8 mouse cellular contexts compared by ENCODE assay signal in genomic region chr2:153047828-153048465, GRCm38 (mm10). TPM values are rescaled to one million over a fixed set of nuclear protein-coding genes. Genes with fewer than 3 reads are reported as not detected.
DNase-seq lines count a peak whose midpoint lies in the region; ATAC-seq and TF ChIP-seq lines count a peak whose summit lies in the region.
"Had no signal": no experiment of that assay in that cellular context is flagged by ENCODE, and none has a peak within 500 bp of the region (broad histone marks: within the 10 kb centered on the region; RNA-seq: fewer than 3 reads in every experiment).

No protein-coding gene starts in this region.

- no peak overlapping the region for H3K4me2 ChIP-seq in midbrain, embryonic 16.5 days (ENCODE audit: low read length)
- no peak overlapping the region for H3K4me2 ChIP-seq in hindbrain, embryonic 11.5 days (replicated peaks; ENCODE audit: low read depth, low read length)
- no peak overlapping the region for H3K4me2 ChIP-seq in limb, embryonic 11.5 days (ENCODE audit: low read depth, severe bottlenecking)
- H3K4me2 ChIP-seq: neural tube, embryonic 13.5 days had no signal

- peak; percentile 75 for TF ChIP-seq CTCF in cortical plate, adult 2 months (IDR thresholded peaks at IDR 0.05; ENCODE audit: extremely low read depth, insufficient read depth, low read length)

- peaks cover 32% of the 10 kb centered on the region for H3K27me3 ChIP-seq in midbrain, embryonic 10.5 days (ENCODE audit: low read depth, poor library complexity, severe bottlenecking)
- H3K27me3 ChIP-seq in midbrain, embryonic 16.5 days (ENCODE audit: control insufficient read depth, insufficient read depth, low read depth, low read length) = 0 out of 2 replicates have a peak, but pooled peaks cover 3% of the 10 kb centered on the region
- H3K27me3 ChIP-seq in hindbrain, embryonic 11.5 days (ENCODE audit: control insufficient read depth, insufficient read depth, low read length) = peaks cover 8% of the 10 kb centered on the region
- H3K27me3 ChIP-seq in limb, embryonic 11.5 days (ENCODE audit: control insufficient read depth, insufficient read depth, low read length) = peaks cover 16% of the 10 kb centered on the region

- no peak overlapping the region for H3K9ac ChIP-seq in midbrain, embryonic 16.5 days (ENCODE audit: low read depth, low read length)
- H3K9ac ChIP-seq in hindbrain, embryonic 11.5 days (ENCODE audit: low read depth, low read length) = no peak overlapping the region
- H3K9ac ChIP-seq in limb, embryonic 11.5 days (ENCODE audit: low read length) = no peak overlapping the region
- H3K9ac ChIP-seq: neural tube, embryonic 13.5 days had no signal

- peak; percentile 43 for DNase-seq in midbrain, embryonic 10.5 days (ENCODE audit: low spot score)
- DNase-seq in ZHBTc4 (ENCODE audit: low read depth, low spot score) = peak; percentile 74
- peak; percentile 75 for DNase-seq in hindbrain, embryonic 11.5 days (ENCODE audit: low spot score)
- peak; percentile 67 for DNase-seq in limb, embryonic 11.5 days (ENCODE audit: low spot score)
- peak; percentile 71 for DNase-seq in retina, postnatal 1 day

- no peaks in the 10 kb centered on the region for H3K9me3 ChIP-seq in midbrain, embryonic 10.5 days (replicated peaks)
- H3K9me3 ChIP-seq in midbrain, embryonic 16.5 days (replicated peaks; ENCODE audit: control insufficient read depth, low read length, poor library complexity, severe bottlenecking) = no peaks in the 10 kb centered on the region
- H3K9me3 ChIP-seq in hindbrain, embryonic 11.5 days (ENCODE audit: control insufficient read depth, low read length) = no peaks in the 10 kb centered on the region
- H3K9me3 ChIP-seq in limb, embryonic 11.5 days (ENCODE audit: control insufficient read depth, low read length) = no peaks in the 10 kb centered on the region
- H3K9me3 ChIP-seq: neural tube, embryonic 13.5 days had no signal

- peaks cover 10% of the 10 kb centered on the region for H3K4me1 ChIP-seq in midbrain, embryonic 10.5 days
- peaks cover 8% of the 10 kb centered on the region for H3K4me1 ChIP-seq in midbrain, embryonic 16.5 days (ENCODE audit: control insufficient read depth, insufficient read depth, low read length)
- H3K4me1 ChIP-seq in cortical plate, adult 2 months (ENCODE audit: control insufficient read depth, insufficient read depth, low read length) = peaks cover 5% of the 10 kb centered on the region; the same call in 1 of the 2 replicates
- 0 out of 2 replicates have a peak, but pooled peaks cover 3% of the 10 kb centered on the region for H3K4me1 ChIP-seq in hindbrain, embryonic 11.5 days (replicated peaks; ENCODE audit: control insufficient read depth, insufficient read depth, low read length)
- H3K4me1 ChIP-seq in limb, embryonic 11.5 days (ENCODE audit: control insufficient read depth, insufficient read depth, low read length) = no peaks in the 10 kb centered on the region

- H3K36me3 ChIP-seq in midbrain, embryonic 10.5 days = no peaks in the 10 kb centered on the region
- no peaks in the 10 kb centered on the region for H3K36me3 ChIP-seq in midbrain, embryonic 16.5 days (ENCODE audit: control insufficient read depth, insufficient read depth, low read length)
- H3K36me3 ChIP-seq in hindbrain, embryonic 11.5 days (ENCODE audit: control insufficient read depth, insufficient read depth, low read length) = no peaks in the 10 kb centered on the region
- no peaks in the 10 kb centered on the region for H3K36me3 ChIP-seq in limb, embryonic 11.5 days (ENCODE audit: control insufficient read depth, insufficient read depth, low read length)
- H3K36me3 ChIP-seq: neural tube, embryonic 13.5 days had no signal

- no peak overlapping the region for H3K4me3 ChIP-seq in midbrain, embryonic 10.5 days
- no peak overlapping the region for H3K4me3 ChIP-seq in midbrain, embryonic 16.5 days (ENCODE audit: low read depth, low read length)
- H3K4me3 ChIP-seq in cortical plate, adult 2 months (ENCODE audit: insufficient read depth, low read length) = no peak overlapping the region
- no peak overlapping the region for H3K4me3 ChIP-seq in hindbrain, embryonic 11.5 days (ENCODE audit: low read depth, low read length)
- no peak overlapping the region for H3K4me3 ChIP-seq in limb, embryonic 11.5 days (ENCODE audit: low read depth, low read length)
- H3K4me3 ChIP-seq: neural tube, embryonic 13.5 days had no signal

- no peak for ATAC-seq in midbrain, embryonic 16.5 days
- ATAC-seq in hindbrain, embryonic 11.5 days (ENCODE audit: low FRiP score) = no peak
- ATAC-seq in limb, embryonic 11.5 days (ENCODE audit: insufficient number of reproducible peaks, low FRiP score, low TSS enrichment, low read depth) = no peak

- no peak overlapping the region for H3K27ac ChIP-seq in midbrain, embryonic 10.5 days (replicated peaks)
- no peak overlapping the region for H3K27ac ChIP-seq in midbrain, embryonic 16.5 days (ENCODE audit: low read length)
- H3K27ac ChIP-seq in cortical plate, adult 2 months (ENCODE audit: insufficient read depth, low read length) = no peak overlapping the region
- no peak overlapping the region for H3K27ac ChIP-seq in hindbrain, embryonic 11.5 days (ENCODE audit: low read depth, low read length)
- H3K27ac ChIP-seq in limb, embryonic 11.5 days (replicated peaks; ENCODE audit: low read depth, low read length) = no peak overlapping the region

- no peak for TF ChIP-seq POLR2A in cortical plate, adult 2 months (IDR thresholded peaks at IDR 0.05; ENCODE audit: extremely low read depth, insufficient read depth, low read length)

- WGBS in midbrain, embryonic 10.5 days = 46% methylated on average over 17 of the region's 17 CpGs
- 48% methylated on average over 17 of the region's 17 CpGs for WGBS in midbrain, embryonic 16.5 days
- WGBS in hindbrain, embryonic 11.5 days = 48% methylated on average over 17 of the region's 17 CpGs
- 44% methylated on average over 17 of the region's 17 CpGs for WGBS in limb, embryonic 11.5 days

RNA-seq across cellular contexts. Expression of gene Xkr7, which starts 16.3 kb away (rescaled TPM):
- 0.21 and 0.68 TPM in 2 replicates for polyA plus RNA-seq in midbrain, embryonic 10.5 days (2016; fragmentation: Nextera tagmentation; extraction: Ambion mirVana)
- 1.6 and 1.9 TPM in 2 replicates for polyA plus RNA-seq in midbrain, embryonic 16.5 days (2015; fragmentation: Nextera tagmentation; extraction: Ambion mirVana)
- 1.4 and 1.9 TPM in 2 replicates for polyA plus RNA-seq in cortical plate, adult 2 months (2012; rRNA removed)
- polyA plus RNA-seq in hindbrain, embryonic 11.5 days (2014; fragmentation: Nextera tagmentation; extraction: Ambion mirVana) = 0.45 and 0.81 TPM in 2 replicates
- polyA plus RNA-seq in limb, embryonic 11.5 days (2014; fragmentation: Nextera tagmentation; extraction: Ambion mirVana) = not detected in 2 replicates

RNA-seq across cellular contexts. Expression of gene Ccm2l, which starts 17.8 kb away (rescaled TPM):
- 1.1 and 1.2 TPM in 2 replicates for polyA plus RNA-seq in midbrain, embryonic 10.5 days (2016; fragmentation: Nextera tagmentation; extraction: Ambion mirVana)
- polyA plus RNA-seq in midbrain, embryonic 16.5 days (2015; fragmentation: Nextera tagmentation; extraction: Ambion mirVana) = 1.0 and 1.2 TPM in 2 replicates
- 11.7 and 13.2 TPM in 2 replicates for polyA plus RNA-seq in cortical plate, adult 2 months (2012; rRNA removed)
- 2.1 and 2.2 TPM in 2 replicates for polyA plus RNA-seq in hindbrain, embryonic 11.5 days (2014; fragmentation: Nextera tagmentation; extraction: Ambion mirVana)
- 1.0 and 1.4 TPM in 2 replicates for polyA plus RNA-seq in limb, embryonic 11.5 days (2014; fragmentation: Nextera tagmentation; extraction: Ambion mirVana)

RNA-seq across cellular contexts. Expression of gene Pdrg1, which starts 32.7 kb away (rescaled TPM):
- polyA plus RNA-seq in midbrain, embryonic 10.5 days (2016; fragmentation: Nextera tagmentation; extraction: Ambion mirVana) = 108 and 111 TPM in 2 replicates
- 236 and 259 TPM in 2 replicates for polyA plus RNA-seq in midbrain, embryonic 16.5 days (2015; fragmentation: Nextera tagmentation; extraction: Ambion mirVana)
- 84.0 and 88.8 TPM in 2 replicates for polyA plus RNA-seq in cortical plate, adult 2 months (2012; rRNA removed)
- polyA plus RNA-seq in hindbrain, embryonic 11.5 days (2014; fragmentation: Nextera tagmentation; extraction: Ambion mirVana) = 71.1 and 96.5 TPM in 2 replicates
- 59.0 and 63.0 TPM in 2 replicates for polyA plus RNA-seq in limb, embryonic 11.5 days (2014; fragmentation: Nextera tagmentation; extraction: Ambion mirVana)
